8 mouse cellular contexts compared by ENCODE assay signal in genomic region chr17:83526624-83527532, GRCm38 (mm10). TPM values are rescaled to one million over a fixed set of nuclear protein-coding genes. Genes with fewer than 3 reads are reported as not detected.
DNase-seq lines count a peak whose midpoint lies in the region; ATAC-seq lines count a peak whose summit lies in the region.

No protein-coding gene starts in this region.

- peak overlapping the region; percentile 89 for H3K27ac ChIP-seq in heart, embryonic 13.5 days (replicated peaks)
- H3K27ac ChIP-seq in macrophage: peak overlapping the region; percentile 45
- H3K27ac ChIP-seq in stomach, embryonic 14.5 days (ENCODE audit: low read length): peak overlapping the region; percentile 16; the same call in 1 of the 2 replicates

- peak overlapping the region; percentile 44 for H3K4me3 ChIP-seq in heart, embryonic 13.5 days
- no peak overlapping the region for H3K4me3 ChIP-seq in macrophage (ENCODE audit: inconsistent target)
- no peak overlapping the region for H3K4me3 ChIP-seq in stomach, embryonic 14.5 days (ENCODE audit: low read depth, low read length)

- H3K79me2 ChIP-seq in macrophage (ENCODE audit: inconsistent target): no peaks in the 10 kb centered on the region

- DNase-seq in cerebellum, postnatal 10 days: peak; percentile 43 to 49
- peak; percentile 89 for DNase-seq in embryo, embryonic 10 days (ENCODE audit: low spot score)
- peak; percentile 80 for DNase-seq in kidney, postnatal 10 days
- DNase-seq in layer of hippocampus, adult 9-10 months (ENCODE audit: low spot score): no peak

- no peak for ATAC-seq in cerebellum, adult (ENCODE audit: insufficient number of reproducible peaks, low FRiP score, low TSS enrichment)
- ATAC-seq in heart, embryonic 13.5 days (ENCODE audit: extremely low read depth, insufficient number of reproducible peaks, low FRiP score, low TSS enrichment): peak; percentile 77
- peak; percentile 80 for ATAC-seq in stomach, embryonic 14.5 days (ENCODE audit: insufficient number of reproducible peaks, insufficient read depth, low FRiP score, low read depth)

- peak overlapping the region; percentile 73; the same call in 1 of the 2 replicates for H3K9ac ChIP-seq in heart, embryonic 13.5 days
- H3K9ac ChIP-seq in stomach, embryonic 14.5 days (replicated peaks; ENCODE audit: low read depth, low read length): 0 out of 2 replicates have a peak overlapping the region, but pooled peaks have one; percentile 14

- H3K4me2 ChIP-seq in heart, embryonic 13.5 days: peak overlapping the region; percentile 73
- peak overlapping the region; percentile 42 for H3K4me2 ChIP-seq in stomach, embryonic 14.5 days (replicated peaks; ENCODE audit: low read depth, low read length)

- H3K9me3 ChIP-seq in heart, embryonic 13.5 days: no peaks in the 10 kb centered on the region
- no peaks in the 10 kb centered on the region for H3K9me3 ChIP-seq in stomach, embryonic 14.5 days (ENCODE audit: control insufficient read depth, low read depth, low read length)

- no peaks in the 10 kb centered on the region for H3K27me3 ChIP-seq in heart, embryonic 13.5 days (replicated peaks)
- H3K27me3 ChIP-seq in stomach, embryonic 14.5 days (ENCODE audit: control insufficient read depth, insufficient read depth, low read length): no peaks in the 10 kb centered on the region

- no peaks in the 10 kb centered on the region for H3K36me3 ChIP-seq in heart, embryonic 13.5 days
- no peaks in the 10 kb centered on the region for H3K36me3 ChIP-seq in macrophage (ENCODE audit: inconsistent target)
- no peaks in the 10 kb centered on the region for H3K36me3 ChIP-seq in stomach, embryonic 14.5 days (ENCODE audit: control insufficient read depth, insufficient read depth, low read length)

- 29% methylated on average over 13 of the region's 13 CpGs for WGBS in heart, embryonic 13.5 days
- WGBS in macrophage (ENCODE audit: missing documents): 43% methylated on average over 13 of the region's 13 CpGs
- WGBS in stomach, embryonic 14.5 days: 31% methylated on average over 13 of the region's 13 CpGs

- peaks cover 39% of the 10 kb centered on the region for H3K4me1 ChIP-seq in heart, embryonic 13.5 days
- peaks cover 24% of the 10 kb centered on the region for H3K4me1 ChIP-seq in stomach, embryonic 14.5 days (ENCODE audit: control insufficient read depth, insufficient read depth, low read length)

RNA-seq across cellular contexts. Expression of gene Cox7a2l, which starts 9.7 kb away (rescaled TPM):
- 181 and 206 TPM in 2 replicates for polyA plus RNA-seq in heart, embryonic 13.5 days (2015; fragmentation: Nextera tagmentation; extraction: Ambion mirVana)
- 10 to 100 TPM; 13.1 to 58.2 (median 26.5) TPM for total RNA-seq in macrophage (2018; cell fraction: chromatin; rRNA removed)
- total RNA-seq in macrophage (2018; cell fraction: cytosol; rRNA removed): 100 to 1,000 TPM; 199 to 437 (median 275) TPM
- total RNA-seq in macrophage (2018; cell fraction: nucleus; rRNA removed): 10 to 100 TPM; 34.4 to 87.7 (median 65.8) TPM
- polyA plus RNA-seq in macrophage (2018): 189 to 404 TPM (median 238 TPM) in 3 replicates
- polyA plus RNA-seq in stomach, embryonic 14.5 days (2014; fragmentation: Nextera tagmentation; extraction: Ambion mirVana): 187 and 189 TPM in 2 replicates

Comparison
In these comparisons a context has a peak if more than half of its experiments do, and no peak if none do; other contexts are left out.
1. H3K27ac ChIP-seq: peak in every context shown above with its lines; median percentile 89 in heart, embryonic 13.5 days; 45 in macrophage; 16 in stomach, embryonic 14.5 days.